Mouse (Mus musculus) bone marrow macrophage, adult 2 months (primary cell): ENCODE results near the gene Krtdap. TPM values are rescaled to one million over a fixed set of nuclear protein-coding genes. Genes with fewer than 3 reads are reported as not detected.
"Not testable (repeated sequence)": the region's sequence is repeated elsewhere in the genome, so short reads cannot be mapped to it uniquely, and the experiment has no call there.

ENCODE experiments used
- H3K27ac ChIP-seq: 2 replicates; pipeline ENCODE4 v1.5.1; 2012; ENCODE audit warnings: low read depth, low read length; ENCODE audit not compliant: insufficient read depth
- H3K4me1 ChIP-seq: 2 replicates; pipeline ENCODE4 v1.6.1; 2012; ENCODE audit warnings: low read length; ENCODE audit not compliant: control insufficient read depth, insufficient read depth
- H3K4me3 ChIP-seq: 2 replicates; pipeline ENCODE4 v1.5.1; 2012; ENCODE audit warnings: mild to moderate bottlenecking, low read length, moderate library complexity; ENCODE audit not compliant: insufficient read depth
- CTCF ChIP-seq: IDR thresholded peaks from 2 replicates; pipeline ENCODE4 v1.5.1; 2012; ENCODE audit warnings: low read depth, mild to moderate bottlenecking, low read length, moderate library complexity
- POLR2A ChIP-seq: IDR thresholded peaks from 2 replicates; pipeline ENCODE4 v1.6.1; 2012; ENCODE audit warnings: mild to moderate bottlenecking, low read depth, low read length, borderline replicate concordance
- polyA plus RNA-seq: library from polyadenylated mRNA; stranded (reverse); fragments of >200 nt; gene quantifications from 2 replicates; pipeline ENCODE4 v1.2.4, GENCODE M21; 2012; ENCODE audit not compliant: missing spikeins, insufficient read depth, insufficient read length

Gene Krtdap
- polyA plus RNA-seq, 1 experiment = not detected

- no peak for TF ChIP-seq CTCF
- no peak for TF ChIP-seq POLR2A
- Histone ChIP-seq H3K27ac (no peak overlapping the region), H3K4me3 (no peak overlapping the region), H3K4me1 (peaks cover 6% of the 10 kb centered on the region)
These were observed 44.6 kb downstream of the Krtdap start for GRCm38 (mm10) chr7:30832261-30832660.

GRCm38 (mm10) chr7:30832684-30833083 lies 45.0 kb downstream of the Krtdap start:
- H3K4me3 ChIP-seq, H3K4me1 ChIP-seq, H3K27ac ChIP-seq: not testable (repeated sequence)

- Histone ChIP-seq H3K4me1 (peaks cover 7% of the 10 kb centered on the region), H3K27ac (no peak overlapping the region), H3K4me3 (no peak overlapping the region)
- TF ChIP-seq POLR2A = no peak
- no peak for TF ChIP-seq CTCF
These were observed 49.6 kb downstream of the Krtdap start for GRCm38 (mm10) chr7:30837277-30837676.

- no peak for TF ChIP-seq CTCF
- no peak for TF ChIP-seq POLR2A
- Histone ChIP-seq H3K4me1 (peaks cover 14% of the 10 kb centered on the region), H3K27ac (no peak overlapping the region), H3K4me3 (no peak overlapping the region)
These were observed 52.6 kb downstream of the Krtdap start for GRCm38 (mm10) chr7:30840306-30840705.

Other genes starting within 250 kb of the Krtdap start
- gene Hspb6, start 235.7 kb upstream of the Krtdap start, polyA plus RNA-seq = 12.0 and 14.6 TPM in 2 replicates
- gene Proser3, start 235.6 kb upstream of the Krtdap start, polyA plus RNA-seq = 8.8 and 12.2 TPM in 2 replicates
- 29.6 and 44.3 TPM in 2 replicates for gene Lin37, start 228.1 kb upstream of the Krtdap start, polyA plus RNA-seq
- gene U2af1l4, start 224.6 kb upstream of the Krtdap start, polyA plus RNA-seq = 62.1 and 74.5 TPM in 2 replicates
- 7.9 and 12.2 TPM in 2 replicates for gene Gm49396, start 224.6 kb upstream of the Krtdap start, polyA plus RNA-seq
- 204 and 236 TPM in 2 replicates for gene Psenen, start 224.3 kb upstream of the Krtdap start, polyA plus RNA-seq
- 1.3 and 2.1 TPM in 2 replicates for gene Igflr1, start 222.5 kb upstream of the Krtdap start, polyA plus RNA-seq
- gene Kmt2b, start 199.2 kb upstream of the Krtdap start, polyA plus RNA-seq = 36.2 and 38.4 TPM in 2 replicates
- gene Zbtb32, start 189.0 kb upstream of the Krtdap start, polyA plus RNA-seq = 0.45 TPM in 1 of 2 replicates, not detected in the other
- not detected in 2 replicates for gene Upk1a, start 175.0 kb upstream of the Krtdap start, polyA plus RNA-seq
- gene Cox6b1, start 161.7 kb upstream of the Krtdap start, polyA plus RNA-seq = 553 and 612 TPM in 2 replicates
- not detected in 2 replicates for gene Etv2, start 152.0 kb upstream of the Krtdap start, polyA plus RNA-seq
- gene Rbm42, start 137.6 kb upstream of the Krtdap start, polyA plus RNA-seq = 59.6 and 69.7 TPM in 2 replicates
- 16.8 and 18.7 TPM in 2 replicates for gene Haus5, start 122.9 kb upstream of the Krtdap start, polyA plus RNA-seq
- not detected in 2 replicates for gene Pmis2, start 116.3 kb upstream of the Krtdap start, polyA plus RNA-seq
- not detected in 2 replicates for gene 2200002J24Rik, start 89.0 kb upstream of the Krtdap start, polyA plus RNA-seq
- gene Atp4a, start 75.7 kb upstream of the Krtdap start, polyA plus RNA-seq = not detected in 2 replicates
- 74.6 and 80.3 TPM in 2 replicates for gene Tmem147, start 58.4 kb upstream of the Krtdap start, polyA plus RNA-seq
- not detected in 2 replicates for gene Gapdhs, start 44.2 kb upstream of the Krtdap start, polyA plus RNA-seq
- gene Sbsn, start 36.4 kb upstream of the Krtdap start, polyA plus RNA-seq = 6.9 and 8.3 TPM in 2 replicates
- 1.7 and 3.6 TPM in 2 replicates for gene Dmkn, start 24.1 kb upstream of the Krtdap start, polyA plus RNA-seq
- not detected in 2 replicates for gene Ffar2, start 35.9 kb downstream of the Krtdap start, polyA plus RNA-seq
- not detected in 2 replicates for gene Ffar3, start 68.3 kb downstream of the Krtdap start, polyA plus RNA-seq
- not detected in 2 replicates for gene Ffar1, start 73.7 kb downstream of the Krtdap start, polyA plus RNA-seq
- gene Cd22, start 92.4 kb downstream of the Krtdap start, polyA plus RNA-seq = 6.8 and 8.0 TPM in 2 replicates
- 2.5 and 3.7 TPM in 2 replicates for gene Mag, start 127.0 kb downstream of the Krtdap start, polyA plus RNA-seq
- gene Hamp2, start 136.8 kb downstream of the Krtdap start, polyA plus RNA-seq = not detected in 2 replicates
- not detected in 2 replicates for gene Hamp, start 156.1 kb downstream of the Krtdap start, polyA plus RNA-seq
- 208 and 246 TPM in 2 replicates for gene Usf2, start 168.9 kb downstream of the Krtdap start, polyA plus RNA-seq
- 29.2 and 32.1 TPM in 2 replicates for gene Lsr, start 185.6 kb downstream of the Krtdap start, polyA plus RNA-seq
- 4.6 and 7.3 TPM in 2 replicates for gene Fam187b, start 185.9 kb downstream of the Krtdap start, polyA plus RNA-seq